Mouse (Mus musculus) left cerebral cortex, postnatal 4 days (tissue): ENCODE measurements at regions not wholly inside any gene's neighbourhood (a gene's known extent, or its start where the extent isn't known, plus 50 kb on each side); places are given as distances from the start of the nearest gene placed in this dataset.
"Not testable (repeated sequence)": the region's sequence is repeated elsewhere in the genome, so short reads cannot be mapped to it uniquely, and the experiment has no call there.

Experiments
- DNase-seq: peaks from one replicate; pipeline ENCODE4 v3.0.0-alpha.2; 2022
- intact Hi-C: fragments of 180-260 bp; cut with DNase I; formaldehyde crosslinking; loops from one replicate; pipeline ENCODE4 v1.15.1; 2025

GRCm38 (mm10) chr5:148820476-148820875 lies 108.6 kb downstream of the Katnal1 start:
- DNase-seq = no peak
- intact Hi-C loops = no loop called here

GRCm38 (mm10) chr5:148819423-148819822 lies 109.7 kb downstream of the Katnal1 start:
- intact Hi-C loops = loop anchor here (10.0 kb wide), 1 partner anchor 365 kb away; the partner anchor contains the start of genes Hmgb1 and Uspl1

GRCm38 (mm10) chr5:148818746-148819145 lies 110.4 kb downstream of the Katnal1 start:
- no peak for DNase-seq
- intact Hi-C loops = loop anchor here (10.0 kb wide), 1 partner anchor 366 kb away; the partner anchor contains the start of genes Hmgb1 and Uspl1

More at GRCm38 (mm10) chr5:148819423-148819822, 109.7 kb downstream of the Katnal1 start:
- no peak for DNase-seq

- intact Hi-C loops = loop anchor here (5.0 to 10.0 kb wide), 3 partner anchors 234 to 564 kb away; partner anchors contain the start of genes Hmgb1 and Uspl1
- peak; percentile 53 for DNase-seq
Observed at GRCm38 (mm10) chr5:148812840-148813239, 116.3 kb downstream of the Katnal1 start.

GRCm38 (mm10) chr5:148812016-148812415 lies 117.1 kb downstream of the Katnal1 start:
- intact Hi-C loops = loop anchor here (5.0 to 10.0 kb wide), 3 partner anchors 235 to 565 kb away; partner anchors contain the start of genes Hmgb1 and Uspl1
- DNase-seq = peak; percentile 69

- intact Hi-C loops = loop anchor here (10.0 kb wide), 1 partner anchor 715 kb away; the partner anchor contains the start of gene Wdr95
Observed at GRCm38 (mm10) chr5:148809485-148809884, 119.6 kb downstream of the Katnal1 start.

GRCm38 (mm10) chr5:148809055-148809454 lies 120.1 kb downstream of the Katnal1 start:
- intact Hi-C loops = loop anchor here (10.0 kb wide), 1 partner anchor 716 kb away; the partner anchor contains the start of gene Wdr95
- DNase-seq = no peak

More at GRCm38 (mm10) chr5:148809485-148809884, 119.6 kb downstream of the Katnal1 start:
- no peak for DNase-seq

- intact Hi-C loops = loop anchor here (10.0 kb wide), 1 partner anchor 716 kb away; the partner anchor contains the start of gene Wdr95
Observed at GRCm38 (mm10) chr5:148808426-148808825, 120.7 kb downstream of the Katnal1 start.

GRCm38 (mm10) chr5:148807612-148808011 lies 121.5 kb downstream of the Katnal1 start:
- DNase-seq = no peak
- intact Hi-C loops = loop anchor here (10.0 kb wide), 1 partner anchor 717 kb away; the partner anchor contains the start of gene Wdr95

More at GRCm38 (mm10) chr5:148808426-148808825, 120.7 kb downstream of the Katnal1 start:
- DNase-seq = peak; percentile 75

- DNase-seq = no peak
- intact Hi-C loops = loop anchor here (10.0 kb wide), 1 partner anchor 720 kb away; the partner anchor contains the start of gene Wdr95
Observed at GRCm38 (mm10) chr5:148805030-148805429, 124.1 kb downstream of the Katnal1 start.

- intact Hi-C loops = loop anchor here (10.0 kb wide), 1 partner anchor 721 kb away; the partner anchor contains the start of gene Wdr95
- no peak for DNase-seq
Observed at GRCm38 (mm10) chr5:148803772-148804171, 125.3 kb downstream of the Katnal1 start.

- DNase-seq = no peak
- intact Hi-C loops = loop anchor here (10.0 kb wide), 1 partner anchor 722 kb away; the partner anchor contains the start of gene Wdr95
Observed at GRCm38 (mm10) chr5:148802720-148803119, 126.4 kb downstream of the Katnal1 start.

GRCm38 (mm10) chr5:148798541-148798940 lies 130.6 kb downstream of the Katnal1 start:
- intact Hi-C loops = no loop called here
- DNase-seq = no peak

- intact Hi-C loops = no loop called here
Observed at GRCm38 (mm10) chr5:148796072-148796471, 133.0 kb downstream of the Katnal1 start.

GRCm38 (mm10) chr5:148794465-148794864 lies 134.7 kb downstream of the Katnal1 start:
- DNase-seq = peak; percentile 75
- intact Hi-C loops = loop anchor here (5.0 kb wide), 2 partner anchors 242 to 462 kb away; partner anchors contain the start of gene Ubl3

More at GRCm38 (mm10) chr5:148796072-148796471, 133.0 kb downstream of the Katnal1 start:
- no peak for DNase-seq

GRCm38 (mm10) chr5:148792736-148793440 lies 136.2 kb downstream of the Katnal1 start:
- DNase-seq = peak; percentile 91
- intact Hi-C loops = loop anchor here (5.0 kb wide), 2 partner anchors 241 to 461 kb away; partner anchors contain the start of gene Ubl3

- intact Hi-C loops = loop anchor here (5.0 kb wide), 2 partner anchors 239 to 459 kb away; partner anchors contain the start of gene Ubl3
- DNase-seq = no peak
Observed at GRCm38 (mm10) chr5:148791651-148792050, 137.5 kb downstream of the Katnal1 start.

- DNase-seq = not testable (repeated sequence)
- intact Hi-C loops = loop anchor here (5.0 kb wide), 2 partner anchors 238 to 458 kb away; partner anchors contain the start of gene Ubl3
Observed at GRCm38 (mm10) chr5:148790343-148790742, 138.8 kb downstream of the Katnal1 start.

GRCm38 (mm10) chr5:148789823-148790222 lies 139.3 kb downstream of the Katnal1 start:
- intact Hi-C loops = loop anchor here (5.0 kb wide), 3 partner anchors 238 to 458 kb away; partner anchors contain the start of gene Ubl3
- DNase-seq = no peak

GRCm38 (mm10) chr5:148789147-148789566 lies 140.0 kb downstream of the Katnal1 start:
- intact Hi-C loops = loop anchor here (5.0 kb wide), 1 partner anchor 447 kb away; no protein-coding TSS in a partner anchor
- no peak for DNase-seq

- intact Hi-C loops = loop anchor here (5.0 kb wide), 1 partner anchor 446 kb away; no protein-coding TSS in a partner anchor
Observed at GRCm38 (mm10) chr5:148788690-148789089, 140.4 kb downstream of the Katnal1 start.

More at GRCm38 (mm10) chr5:148788690-148789089, 140.4 kb downstream of the Katnal1 start:
- no peak for DNase-seq
